Mouse (Mus musculus) heart, embryonic 15.5 days (tissue): ENCODE data around the gene Trappc11. TPM values are rescaled to one million over a fixed set of nuclear protein-coding genes. Genes with fewer than 3 reads are reported as not detected.

ENCODE experiments used
- ATAC-seq: fragments of 200-750 bp; cut with Nextera tagmentation; replicated peaks from 2 replicates; pipeline ENCODE4 v1.8.0; 2017; ENCODE audit warnings: low read depth, moderate TSS enrichment; ENCODE audit not compliant: insufficient number of reproducible peaks, insufficient read depth, low FRiP score
- H3K27ac ChIP-seq: fragments of 300-500 bp; sonication (generic); 2 replicates; pipeline ENCODE4 v1.5.1; 2015; ENCODE audit warnings: mild to moderate bottlenecking, inconsistent platforms
- H3K27me3 ChIP-seq: fragments of 300-500 bp; sonication (generic); 2 replicates; pipeline ENCODE4 v1.6.1; 2015; ENCODE audit warnings: inconsistent platforms
- H3K36me3 ChIP-seq: fragments of 300-500 bp; sonication (generic); 2 replicates; pipeline ENCODE4 v1.6.1; 2015; ENCODE audit warnings: mild to moderate bottlenecking, inconsistent platforms
- H3K4me1 ChIP-seq: fragments of 300-500 bp; sonication (generic); replicated peaks from 2 replicates; pipeline ENCODE4 v1.6.1; 2015; ENCODE audit warnings: inconsistent platforms
- H3K4me2 ChIP-seq: fragments of 300-500 bp; sonication (generic); 2 replicates; pipeline ENCODE4 v1.6.1; 2015; ENCODE audit warnings: inconsistent platforms, mild to moderate bottlenecking, moderate library complexity
- H3K4me3 ChIP-seq: fragments of 300-500 bp; sonication (generic); 2 replicates; pipeline ENCODE4 v1.5.1; 2015; ENCODE audit warnings: mild to moderate bottlenecking, inconsistent platforms
- H3K9ac ChIP-seq: fragments of 300-500 bp; sonication (generic); 2 replicates; pipeline ENCODE4 v1.6.1; 2015; ENCODE audit warnings: mild to moderate bottlenecking, inconsistent platforms
- H3K9me3 ChIP-seq: fragments of 300-500 bp; sonication (generic); replicated peaks from 2 replicates; pipeline ENCODE4 v1.6.1; 2016; ENCODE audit warnings: inconsistent platforms
- WGBS: fragments of 180-500 bp; shearing (Covaris S2); methylation state at CpG from one replicate; pipeline ENCODE4 v1.1.7; 2015; ENCODE audit warnings: mixed read lengths; 5-methylcytosine and 5-hydroxymethylcytosine counted together
- polyA plus RNA-seq: library from polyadenylated mRNA; unstranded; fragments of >200 nt; fragmentation: Nextera tagmentation; extraction: Ambion mirVana; gene quantifications from 2 replicates; pipeline ENCODE4 v1.2.1, GENCODE M21; 2015

Trappc11 gene
- polyA plus RNA-seq, 1 experiment from 2014 or later, result 18.7 TPM

GRCm38 (mm10) chr8:47542746-47543145 lies 9.5 kb upstream of the Trappc11 start:
- Histone ChIP-seq H3K36me3 (peaks cover 50% of the 10 kb centered on the region), H3K4me2 (no peak overlapping the region), H3K27me3 (no peaks in the 10 kb centered on the region), H3K9me3 (no peaks in the 10 kb centered on the region), H3K4me3 (no peak overlapping the region), H3K27ac (no peak overlapping the region), H3K9ac (no peak overlapping the region), H3K4me1 (0 out of 2 replicates have a peak, but pooled peaks cover 4% of the 10 kb centered on the region)
- 93% methylated on average over 16 of the region's 16 CpGs for whole genome bisulfite sequencing
- no peak for ATAC-seq

- Histone ChIP-seq H3K36me3 (peaks cover 15% of the 10 kb centered on the region; the same call in 1 of the 2 replicates), H3K9me3 (no peaks in the 10 kb centered on the region), H3K27me3 (no peaks in the 10 kb centered on the region), H3K4me3 (no peak overlapping the region), H3K9ac (no peak overlapping the region), H3K4me2 (no peak overlapping the region), H3K4me1 (peaks cover 13% of the 10 kb centered on the region), H3K27ac (no peak overlapping the region)
- WGBS, result 86% methylated on average over 4 of the region's 4 CpGs
- ATAC-seq, result no peak
Observed at GRCm38 (mm10) chr8:47538323-47538722, 5.1 kb upstream of the Trappc11 start.

- Histone ChIP-seq H3K4me1 (peaks cover 11% of the 10 kb centered on the region), H3K9me3 (no peaks in the 10 kb centered on the region)
Observed at GRCm38 (mm10) chr8:47528094-47528493, 5.2 kb downstream of the Trappc11 start.

GRCm38 (mm10) chr8:47513601-47514000 lies 19.7 kb downstream of the Trappc11 start:
- Histone ChIP-seq H3K9ac (no peak overlapping the region), H3K4me1 (no peaks in the 10 kb centered on the region), H3K36me3 (peaks cover 72% of the 10 kb centered on the region), H3K9me3 (no peaks in the 10 kb centered on the region), H3K4me3 (no peak overlapping the region), H3K27ac (no peak overlapping the region), H3K4me2 (no peak overlapping the region), H3K27me3 (no peaks in the 10 kb centered on the region)
- no peak for ATAC-seq
- WGBS, result 95% methylated on average over 15 of the region's 15 CpGs

More at GRCm38 (mm10) chr8:47528094-47528493, 5.2 kb downstream of the Trappc11 start:
- no peak overlapping the region for H3K9ac ChIP-seq
- no peaks in the 10 kb centered on the region for H3K27me3 ChIP-seq
- no peak for ATAC-seq
- no peak overlapping the region for H3K27ac ChIP-seq
- H3K4me3 ChIP-seq, result no peak overlapping the region
- peaks cover 49% of the 10 kb centered on the region for H3K36me3 ChIP-seq
- H3K4me2 ChIP-seq, result no peak overlapping the region
- 85% methylated on average over 1 of the region's 1 CpGs for WGBS

- Histone ChIP-seq H3K9ac (no peak overlapping the region), H3K9me3 (no peaks in the 10 kb centered on the region), H3K4me2 (no peak overlapping the region), H3K4me3 (no peak overlapping the region), H3K4me1 (no peaks in the 10 kb centered on the region), H3K27me3 (no peaks in the 10 kb centered on the region), H3K27ac (no peak overlapping the region), H3K36me3 (peaks cover 67% of the 10 kb centered on the region)
- no peak for ATAC-seq
- 89% methylated on average over 9 of the region's 9 CpGs for WGBS
Observed at GRCm38 (mm10) chr8:47510930-47511329, 22.3 kb downstream of the Trappc11 start.

- Histone ChIP-seq H3K4me2 (no peak overlapping the region), H3K9ac (no peak overlapping the region), H3K4me1 (no peaks in the 10 kb centered on the region), H3K27me3 (no peaks in the 10 kb centered on the region), H3K4me3 (no peak overlapping the region), H3K36me3 (peaks cover 67% of the 10 kb centered on the region), H3K27ac (no peak overlapping the region), H3K9me3 (no peaks in the 10 kb centered on the region)
- ATAC-seq, result no peak
- 92% methylated on average over 12 of the region's 12 CpGs for WGBS
Observed at GRCm38 (mm10) chr8:47505431-47505830, 27.8 kb downstream of the Trappc11 start.

- H3K4me1 ChIP-seq, result no peaks in the 10 kb centered on the region
- 93% methylated on average over 13 of the region's 13 CpGs for WGBS
- no peak overlapping the region for H3K9ac ChIP-seq
- no peaks in the 10 kb centered on the region for H3K9me3 ChIP-seq
- H3K4me2 ChIP-seq, result no peak overlapping the region
- no peaks in the 10 kb centered on the region for H3K27me3 ChIP-seq
- no peak overlapping the region for H3K27ac ChIP-seq
- H3K4me3 ChIP-seq, result no peak overlapping the region
- peaks cover 64% of the 10 kb centered on the region for H3K36me3 ChIP-seq
- ATAC-seq, result no peak
Observed at GRCm38 (mm10) chr8:47502546-47502945, 30.7 kb downstream of the Trappc11 start.

GRCm38 (mm10) chr8:47501994-47502393 lies 31.3 kb downstream of the Trappc11 start:
- ATAC-seq, result no peak
- Histone ChIP-seq H3K4me3 (no peak overlapping the region), H3K9me3 (no peaks in the 10 kb centered on the region), H3K9ac (no peak overlapping the region), H3K27ac (no peak overlapping the region), H3K36me3 (peaks cover 69% of the 10 kb centered on the region), H3K27me3 (no peaks in the 10 kb centered on the region), H3K4me2 (no peak overlapping the region), H3K4me1 (no peaks in the 10 kb centered on the region)
- WGBS, result 66% methylated on average over 2 of the region's 2 CpGs

- no peaks in the 10 kb centered on the region for H3K9me3 ChIP-seq
- peak; percentile 58; the same call in 1 of the 2 replicates for ATAC-seq
- peaks cover 64% of the 10 kb centered on the region for H3K36me3 ChIP-seq
- H3K4me1 ChIP-seq, result no peaks in the 10 kb centered on the region; the same call in 1 of the 2 replicates
- H3K27me3 ChIP-seq, result no peaks in the 10 kb centered on the region
- no peak overlapping the region for H3K9ac ChIP-seq
- no peak overlapping the region for H3K27ac ChIP-seq
- H3K4me2 ChIP-seq, result no peak overlapping the region
- 57% methylated on average over 6 of the region's 6 CpGs for WGBS
- no peak overlapping the region for H3K4me3 ChIP-seq
Observed at GRCm38 (mm10) chr8:47495428-47495827, 37.8 kb downstream of the Trappc11 start.

GRCm38 (mm10) chr8:47494602-47495153 lies 38.6 kb downstream of the Trappc11 start:
- no peaks in the 10 kb centered on the region; the same call in 1 of the 2 replicates for H3K4me1 ChIP-seq
- H3K9ac ChIP-seq, result no peak overlapping the region
- H3K27ac ChIP-seq, result no peak overlapping the region
- H3K27me3 ChIP-seq, result no peaks in the 10 kb centered on the region
- no peak for ATAC-seq
- 84% methylated on average over 12 of the region's 12 CpGs for WGBS
- H3K36me3 ChIP-seq, result peaks cover 64% of the 10 kb centered on the region
- no peaks in the 10 kb centered on the region for H3K9me3 ChIP-seq
- H3K4me3 ChIP-seq, result no peak overlapping the region
- H3K4me2 ChIP-seq, result no peak overlapping the region

GRCm38 (mm10) chr8:47493106-47493505 lies 40.2 kb downstream of the Trappc11 start:
- H3K27me3 ChIP-seq, result no peaks in the 10 kb centered on the region
- H3K9ac ChIP-seq, result no peak overlapping the region
- no peak for ATAC-seq
- 88% methylated on average over 12 of the region's 12 CpGs for WGBS
- H3K9me3 ChIP-seq, result no peaks in the 10 kb centered on the region
- H3K4me2 ChIP-seq, result no peak overlapping the region
- no peak overlapping the region for H3K4me3 ChIP-seq
- H3K27ac ChIP-seq, result no peak overlapping the region
- H3K4me1 ChIP-seq, result no peaks in the 10 kb centered on the region; the same call in 1 of the 2 replicates
- peaks cover 61% of the 10 kb centered on the region for H3K36me3 ChIP-seq

GRCm38 (mm10) chr8:47487231-47487630 lies 46.0 kb downstream of the Trappc11 start:
- Histone ChIP-seq H3K27ac (no peak overlapping the region), H3K36me3 (peaks cover 24% of the 10 kb centered on the region), H3K9ac (no peak overlapping the region), H3K4me1 (no peaks in the 10 kb centered on the region), H3K9me3 (no peaks in the 10 kb centered on the region), H3K4me2 (no peak overlapping the region), H3K4me3 (no peak overlapping the region), H3K27me3 (no peaks in the 10 kb centered on the region)
- no peak for ATAC-seq
- 91% methylated on average over 3 of the region's 3 CpGs for WGBS
